Mouse (Mus musculus): ENCODE results near the gene Stoml2. TPM values are rescaled to one million over a fixed set of nuclear protein-coding genes. Genes with fewer than 3 reads are reported as not detected.

Stoml2 gene
- total RNA-seq, 2 experiments from 2014 or later, result 97.3 to 108 TPM

DNA sequence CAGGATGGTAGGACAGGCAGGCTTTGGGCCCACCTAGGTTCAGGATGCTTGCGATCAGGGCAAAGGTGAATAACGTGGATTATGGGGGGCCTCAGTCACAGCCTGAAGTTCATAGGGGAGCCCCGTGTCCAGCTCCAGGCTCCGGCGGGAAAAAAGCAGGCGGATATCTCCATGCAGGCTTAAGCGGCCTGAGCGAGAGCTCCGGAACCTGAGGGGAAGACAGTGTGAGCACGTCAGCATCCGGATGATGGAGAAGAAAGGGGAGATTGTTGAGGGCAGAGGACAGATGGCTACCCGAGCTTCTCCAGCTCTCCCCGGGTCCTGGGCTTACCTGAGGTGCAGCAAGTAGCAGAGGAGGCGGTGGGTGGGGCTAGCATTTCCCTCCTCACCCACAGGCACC is 2.0 kb upstream of the Stoml2 start:
- DNase-seq (ENCODE audit: low spot score in 2 of 2), result no peak
- H3K4me3 ChIP-seq, result no peak overlapping the region
- no peak overlapping the region for H3K27ac ChIP-seq
- TF ChIP-seq CTCF (conservative IDR thresholded peaks at IDR 0.05), result no peak

DNA sequence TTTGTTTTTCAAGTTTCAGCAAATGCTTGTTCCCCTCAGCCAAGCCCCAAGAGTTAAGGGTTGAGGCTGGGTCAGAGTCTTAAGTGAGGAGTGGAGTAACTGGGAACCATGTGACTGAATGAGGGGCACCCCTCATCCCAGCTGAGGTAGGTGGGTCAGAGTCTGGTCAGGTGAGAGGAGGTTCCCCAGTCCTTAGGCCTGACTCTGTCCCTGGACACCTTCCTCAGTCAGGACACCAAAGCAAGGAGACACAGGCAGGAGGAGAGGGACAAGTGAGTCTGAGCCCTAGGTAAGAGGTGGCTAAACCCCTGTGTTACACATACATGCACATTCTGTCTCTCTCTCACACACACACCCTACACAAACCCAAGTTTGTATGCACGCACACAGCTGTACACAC is 991 bp upstream of the Stoml2 start:
- Histone ChIP-seq H3K4me3 (no peak overlapping the region), H3K27ac (no peak overlapping the region; the same call in 1 of the 2 replicates)
- no peak for DNase-seq (ENCODE audit: low spot score in 2 of 2)
- TF ChIP-seq CTCF (conservative IDR thresholded peaks at IDR 0.05), result no peak

DNA sequence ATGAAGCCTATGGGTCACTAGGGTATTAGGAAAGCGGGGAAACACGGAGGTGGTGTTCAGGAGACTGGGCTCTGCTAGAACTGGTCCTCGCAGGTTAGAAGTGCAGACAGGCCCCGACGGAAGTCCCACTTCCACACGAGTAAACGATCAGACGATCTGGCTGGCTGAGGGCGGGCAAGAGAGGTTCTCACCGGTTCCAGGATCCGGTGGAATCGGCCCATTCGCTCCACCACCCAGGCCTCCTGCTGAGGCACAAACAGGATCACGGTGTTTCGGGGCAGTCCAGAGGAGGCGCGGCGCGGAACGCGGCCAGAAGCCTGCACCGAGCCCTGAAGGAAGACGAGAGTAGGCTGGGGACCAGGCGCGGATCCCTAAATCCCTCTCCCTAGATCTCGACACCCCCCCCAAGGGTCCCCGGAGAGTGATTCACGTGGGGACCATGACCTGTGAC is 705 bp downstream of the Stoml2 start:
- peak in 1 of 2 experiments; percentile 38 for DNase-seq (ENCODE audit: low spot score in 2 of 2)
- H3K27ac ChIP-seq, result peak overlapping the region; percentile 91
- no peak for TF ChIP-seq CTCF (conservative IDR thresholded peaks at IDR 0.05)
- peak overlapping the region; percentile 93 for H3K4me3 ChIP-seq

DNA sequence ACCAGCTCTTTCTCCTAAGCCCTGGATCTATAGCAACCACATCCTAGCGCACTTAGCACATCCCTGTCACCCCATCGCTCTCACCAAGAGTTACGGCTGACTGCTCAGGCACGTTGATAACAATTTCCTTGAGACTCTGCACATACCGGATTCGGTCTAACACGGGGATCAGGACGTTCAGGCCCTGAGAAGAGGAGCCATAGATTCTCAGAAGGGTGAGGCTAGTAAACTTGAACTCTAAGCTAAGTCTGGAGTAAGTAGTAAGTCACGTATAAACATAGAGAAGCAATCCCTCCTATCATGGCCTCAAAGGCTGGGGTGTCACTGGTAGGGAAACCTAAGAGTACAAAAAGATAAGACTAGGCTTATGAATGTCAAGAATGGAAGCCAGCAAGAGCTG is 1.2 kb downstream of the Stoml2 start:
- H3K4me3 ChIP-seq, result peak overlapping the region; percentile 93
- H3K27ac ChIP-seq, result peak overlapping the region; percentile 91
- no peak for TF ChIP-seq CTCF (conservative IDR thresholded peaks at IDR 0.05)
- DNase-seq (ENCODE audit: low spot score in 2 of 2), result no peak

- no peak for TF ChIP-seq CTCF (conservative IDR thresholded peaks at IDR 0.05)
- Histone ChIP-seq H3K4me3 (no peak overlapping the region), H3K27ac (no peak overlapping the region)
- no peak for DNase-seq (ENCODE audit: low spot score in 2 of 2)
Observed at GRCm38 (mm10) chr4:43029749-43030148, 1.8 kb downstream of the Stoml2 start.

GRCm38 (mm10) chr4:43029121-43029520 is 2.4 kb downstream of the Stoml2 start:
- Histone ChIP-seq H3K27ac (no peak overlapping the region), H3K4me3 (no peak overlapping the region)
- TF ChIP-seq CTCF (conservative IDR thresholded peaks at IDR 0.05), result no peak
- no peak for DNase-seq (ENCODE audit: low spot score in 2 of 2)

GRCm38 (mm10) chr4:43025084-43025960 is 6.2 kb downstream of the Stoml2 start, which contains the start of gene Pigo:
Gene Pigo (minus strand): TSS chr4:43025819.
- peak; percentile 91 to 92 for DNase-seq (ENCODE audit: low spot score in 2 of 2)
- peak within 1 kb of the TSS; percentile 94 for H3K27ac ChIP-seq
- peak; percentile 80 for TF ChIP-seq CTCF (conservative IDR thresholded peaks at IDR 0.05)
- peak within 1 kb of the TSS; percentile 72 for H3K4me3 ChIP-seq

GRCm38 (mm10) chr4:43024673-43025072 is 6.8 kb downstream of the Stoml2 start:
- H3K27ac ChIP-seq, result peak overlapping the region; percentile 94
- peak overlapping the region; percentile 72 for H3K4me3 ChIP-seq
- DNase-seq (ENCODE audit: low spot score in 2 of 2), result no peak
- no peak for TF ChIP-seq CTCF (conservative IDR thresholded peaks at IDR 0.05)

DNA sequence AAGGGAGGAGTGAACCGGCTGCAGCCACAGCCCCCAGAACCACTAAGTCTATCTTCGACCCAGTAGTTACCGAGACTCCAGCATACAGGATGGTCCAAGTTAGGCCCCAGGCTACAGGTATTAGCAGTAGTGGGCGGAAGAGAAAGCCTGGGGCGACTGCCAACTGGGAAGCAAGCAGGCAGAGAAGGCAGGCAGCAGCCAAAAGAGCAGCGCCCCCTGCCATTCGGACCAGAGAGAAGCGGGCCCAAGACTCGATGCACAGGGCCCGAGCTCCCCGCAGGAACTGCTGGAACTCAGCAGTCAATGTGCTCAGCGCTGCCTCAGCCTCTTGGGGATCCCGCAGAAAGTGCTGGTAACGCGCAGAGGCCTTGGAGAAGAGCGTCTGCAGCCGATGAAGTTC is 10.2 kb downstream of the Stoml2 start:
- Histone ChIP-seq H3K27ac (no peak overlapping the region), H3K4me3 (no peak overlapping the region)
- no peak for TF ChIP-seq CTCF (conservative IDR thresholded peaks at IDR 0.05)
- DNase-seq (ENCODE audit: low spot score in 2 of 2), result no peak

- no peak for DNase-seq (ENCODE audit: low spot score in 2 of 2)
- no peak overlapping the region for H3K4me3 ChIP-seq
- H3K27ac ChIP-seq, result no peak overlapping the region
- no peak; the same call in 1 of the 2 replicates for TF ChIP-seq CTCF (conservative IDR thresholded peaks at IDR 0.05)
Observed at GRCm38 (mm10) chr4:43020876-43021275, 10.6 kb downstream of the Stoml2 start.

DNA sequence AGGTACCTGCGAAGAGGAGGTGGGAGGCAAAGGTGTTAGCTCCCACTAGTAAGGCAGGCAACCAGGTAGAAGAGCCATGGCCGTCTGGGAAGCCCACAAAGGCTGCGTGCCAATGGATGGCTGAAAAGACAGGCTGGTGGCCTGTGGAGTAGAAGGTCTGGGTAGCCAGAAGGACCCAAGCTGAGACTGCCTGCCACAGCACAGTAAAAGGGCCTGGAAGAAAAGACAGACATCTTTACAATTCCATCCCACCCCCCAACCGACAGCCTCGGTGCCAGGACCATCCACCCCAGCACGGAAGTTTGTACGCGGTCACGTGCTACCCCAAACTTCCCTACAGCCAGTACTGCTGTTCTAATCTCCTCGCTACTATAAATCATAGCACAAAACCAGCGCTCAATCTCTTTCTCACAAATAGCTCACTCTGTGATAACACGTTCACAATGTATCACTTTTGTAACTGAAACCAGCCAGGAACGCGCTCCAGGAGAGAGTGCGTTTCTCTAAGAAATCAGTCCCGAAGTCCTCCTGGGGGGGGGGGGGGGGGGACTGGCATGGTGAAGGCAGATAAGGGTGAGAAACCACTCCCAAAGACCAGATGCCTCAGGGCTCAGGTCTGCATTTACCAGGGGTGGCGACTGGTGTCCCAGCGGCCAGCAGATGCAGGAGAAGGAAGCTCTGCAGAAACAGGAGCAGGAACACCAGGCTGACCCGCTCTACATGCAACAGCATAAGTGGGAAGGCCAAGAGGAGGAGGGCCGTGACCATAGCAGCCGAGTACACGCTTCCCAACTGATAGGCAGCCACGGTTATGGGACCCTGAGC is 11.7 kb downstream of the Stoml2 start:
- H3K27ac ChIP-seq, result no peak overlapping the region
- H3K4me3 ChIP-seq, result no peak overlapping the region
- TF ChIP-seq CTCF (conservative IDR thresholded peaks at IDR 0.05), result no peak
- DNase-seq (ENCODE audit: low spot score in 2 of 2), result no peak

DNA sequence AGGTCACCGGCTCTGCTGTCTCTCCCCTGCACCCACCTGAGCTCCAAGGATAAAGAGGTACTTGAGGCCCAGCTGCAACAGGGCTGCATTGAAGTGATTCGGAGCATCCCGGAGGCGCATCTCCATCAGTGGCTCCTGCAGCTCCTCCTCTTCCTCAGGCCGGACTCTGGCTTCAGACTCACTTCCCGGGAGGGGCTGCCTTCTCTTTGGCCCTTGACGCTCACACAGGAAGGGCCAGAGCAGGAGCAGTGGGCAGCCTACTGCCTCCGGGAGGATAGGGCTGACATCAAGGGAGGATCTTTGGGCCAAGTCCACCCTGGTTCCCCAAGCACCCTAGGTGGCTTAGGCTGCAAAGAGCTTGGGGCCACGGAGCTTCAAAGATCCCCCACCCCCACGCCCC is 12.3 kb downstream of the Stoml2 start:
- no peak for DNase-seq (ENCODE audit: low spot score in 2 of 2)
- TF ChIP-seq CTCF (conservative IDR thresholded peaks at IDR 0.05), result no peak
- H3K27ac ChIP-seq, result no peak overlapping the region
- no peak overlapping the region for H3K4me3 ChIP-seq

GRCm38 (mm10) chr4:43018156-43018555 is 13.4 kb downstream of the Stoml2 start:
- no peak overlapping the region for H3K4me3 ChIP-seq
- H3K27ac ChIP-seq, result no peak overlapping the region
- no peak for DNase-seq (ENCODE audit: low spot score in 2 of 2)
- no peak for TF ChIP-seq CTCF (conservative IDR thresholded peaks at IDR 0.05)

Measured in layer of hippocampus, adult 2 months (tissue).